Mouse (Mus musculus) adipocyte (in vitro differentiated cells): ENCODE results near the gene Rpp40.

ENCODE experiments used
- DNase-seq: peaks from one replicate; pipeline ENCODE4 v3.0.0-alpha.2; 2016; ENCODE audit warnings: low spot score

Gene Rpp40

GRCm38 (mm10) chr13:35851581-35851980 is 54.6 kb downstream of the Rpp40 start:
- no peak for DNase-seq

DNA sequence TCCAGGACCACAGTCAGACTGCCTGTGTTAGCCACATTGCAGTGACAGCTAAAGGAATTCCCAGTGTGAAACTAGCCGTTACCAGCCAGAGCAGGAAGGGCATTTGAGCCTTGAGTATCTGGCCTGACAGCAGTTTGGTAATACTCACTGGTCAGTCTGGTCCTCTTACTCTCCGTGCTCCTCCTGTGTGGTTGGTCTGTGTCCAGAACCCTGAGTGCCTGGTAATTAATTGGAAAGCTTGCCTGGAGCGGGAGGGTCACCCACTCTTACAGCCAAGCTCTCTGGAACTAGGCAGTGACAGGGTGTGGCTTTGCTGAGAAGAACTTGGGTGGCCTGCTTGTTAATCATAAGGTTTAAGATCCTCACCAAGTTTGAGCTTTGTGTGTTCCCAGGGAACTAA is 57.5 kb downstream of the Rpp40 start:
- peak; percentile 24 for DNase-seq

DNA sequence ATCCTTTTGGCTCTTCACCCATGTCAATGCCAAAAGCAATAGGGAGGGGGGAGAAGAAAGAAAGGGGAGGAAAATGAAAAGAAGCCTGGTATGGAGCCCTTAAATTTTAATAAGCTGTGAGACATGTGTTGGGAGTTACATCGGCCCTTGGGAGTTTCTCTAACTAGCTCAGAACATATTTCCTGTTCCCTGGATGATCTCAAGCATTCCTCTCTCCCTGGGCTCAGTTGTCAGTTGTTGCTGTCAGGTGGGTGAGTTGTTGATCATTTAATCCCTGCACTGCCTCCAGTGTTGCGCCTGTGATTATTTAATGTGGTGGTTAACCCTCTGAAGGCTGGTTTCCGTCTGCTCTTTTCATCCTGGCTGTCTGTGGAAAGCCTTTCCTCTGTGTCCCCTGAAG is 60.9 kb downstream of the Rpp40 start:
- DNase-seq: no peak
